8 mouse cellular contexts compared by ENCODE assay signal in the genomic region with DNA sequence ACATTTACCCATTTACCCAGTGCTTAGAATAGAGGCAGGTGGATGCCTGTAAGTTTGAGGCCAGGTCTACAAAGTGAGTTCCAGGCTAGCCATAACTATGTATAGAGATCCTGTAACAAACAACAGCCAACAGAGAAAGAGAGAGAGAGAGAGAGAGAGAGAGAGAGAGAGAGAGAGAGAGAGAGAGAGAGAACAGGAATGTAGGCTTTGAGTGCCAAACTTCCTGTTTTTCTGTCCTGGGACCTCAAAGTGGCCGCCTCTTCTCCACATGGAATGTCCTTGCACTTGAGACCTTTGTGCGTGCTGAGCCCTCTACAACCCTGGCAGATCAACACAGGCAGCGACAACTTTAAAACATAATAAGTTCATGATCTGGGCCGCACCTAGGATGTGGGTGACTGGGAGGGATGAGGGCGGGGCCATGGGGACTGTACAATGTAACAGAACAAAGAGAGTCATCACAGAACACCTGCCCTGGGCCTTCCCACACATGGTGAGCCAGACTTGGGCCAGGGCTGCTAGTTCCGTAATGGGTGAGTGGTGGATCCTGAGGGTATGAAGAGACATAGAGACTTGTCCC. TPM values are rescaled to one million over a fixed set of nuclear protein-coding genes. Genes with fewer than 3 reads are reported as not detected.
DNase-seq lines count a peak whose midpoint lies in the region; ATAC-seq and TF ChIP-seq lines count a peak whose summit lies in the region.
"Had no signal": no experiment of that assay in that cellular context is flagged by ENCODE, and none has a peak within 500 bp of the region (broad histone marks: within the 10 kb centered on the region; RNA-seq: fewer than 3 reads in every experiment).

No protein-coding gene starts in this region.

- ATAC-seq in kidney, embryonic 16.5 days (ENCODE audit: low FRiP score, low TSS enrichment), result no peak
- ATAC-seq in embryonic facial prominence, embryonic 14.5 days (ENCODE audit: low read depth), result no peak
- ATAC-seq in limb, embryonic 14.5 days (ENCODE audit: low FRiP score, low read depth), result no peak

- no peak for TF ChIP-seq POLR2A in limb, embryonic 14.5 days (IDR thresholded peaks at IDR 0.05; ENCODE audit: borderline replicate concordance, extremely low read depth, insufficient read depth, insufficient read length)

- H3K9me3 ChIP-seq in kidney, embryonic 16.5 days (ENCODE audit: low read length), result no peaks in the 10 kb centered on the region
- no peaks in the 10 kb centered on the region for H3K9me3 ChIP-seq in embryonic facial prominence, embryonic 14.5 days (ENCODE audit: control insufficient read depth, low read length)
- no peaks in the 10 kb centered on the region for H3K9me3 ChIP-seq in limb, embryonic 14.5 days (ENCODE audit: control insufficient read depth, low read length)

- H3K27ac ChIP-seq in kidney, embryonic 16.5 days (ENCODE audit: low read length), result no peak overlapping the region
- no peak overlapping the region for H3K27ac ChIP-seq in embryonic facial prominence, embryonic 14.5 days (replicated peaks; ENCODE audit: low read depth, low read length)
- no peak overlapping the region for H3K27ac ChIP-seq in limb, embryonic 14.5 days (replicated peaks; ENCODE audit: low read depth, low read length)

- H3K4me2 ChIP-seq in kidney, embryonic 16.5 days (replicated peaks; ENCODE audit: low read depth, low read length), result peak overlapping the region; percentile 67
- peak overlapping the region; percentile 68; the same call in 1 of the 2 replicates for H3K4me2 ChIP-seq in embryonic facial prominence, embryonic 14.5 days (ENCODE audit: low read depth, low read length)
- peak overlapping the region; percentile 73; the same call in 1 of the 2 replicates for H3K4me2 ChIP-seq in limb, embryonic 14.5 days (replicated peaks; ENCODE audit: low read depth, low read length, severe bottlenecking)

- H3K36me3 ChIP-seq in kidney, embryonic 16.5 days (ENCODE audit: insufficient read depth, low read length), result no peaks in the 10 kb centered on the region
- no peaks in the 10 kb centered on the region for H3K36me3 ChIP-seq in embryonic facial prominence, embryonic 14.5 days (ENCODE audit: control insufficient read depth, insufficient read depth, low read length)
- H3K36me3 ChIP-seq in limb, embryonic 14.5 days (ENCODE audit: control insufficient read depth, insufficient read depth, low read length), result no peaks in the 10 kb centered on the region

- H3K4me3 ChIP-seq in kidney, embryonic 16.5 days (ENCODE audit: low read length), result peak overlapping the region; percentile 51
- no peak overlapping the region for H3K4me3 ChIP-seq in embryonic facial prominence, embryonic 14.5 days (ENCODE audit: low read depth, low read length)
- 0 out of 2 replicates have a peak overlapping the region, but pooled peaks have one; percentile 43 for H3K4me3 ChIP-seq in limb, embryonic 14.5 days (replicated peaks; ENCODE audit: low read length)

- intact Hi-C loops in left cerebral cortex, postnatal 14 days (cut with DNase I), result no loop called here

- peaks cover 9% of the 10 kb centered on the region; the same call in 1 of the 2 replicates for H3K4me1 ChIP-seq in kidney, embryonic 16.5 days (ENCODE audit: insufficient read depth, low read length)
- 0 out of 2 replicates have a peak, but pooled peaks cover 6% of the 10 kb centered on the region for H3K4me1 ChIP-seq in embryonic facial prominence, embryonic 14.5 days (ENCODE audit: control insufficient read depth, insufficient read depth, low read length)
- peaks cover 7% of the 10 kb centered on the region; the same call in 1 of the 2 replicates for H3K4me1 ChIP-seq in limb, embryonic 14.5 days (ENCODE audit: control insufficient read depth, insufficient read depth, low read length)

- 0 out of 2 replicates have a peak overlapping the region, but pooled peaks have one; percentile 53 for H3K9ac ChIP-seq in kidney, embryonic 16.5 days (replicated peaks; ENCODE audit: low read length)
- no peak overlapping the region for H3K9ac ChIP-seq in embryonic facial prominence, embryonic 14.5 days (ENCODE audit: low read depth, low read length)
- H3K9ac ChIP-seq in limb, embryonic 14.5 days (ENCODE audit: low read depth, low read length, severe bottlenecking), result no peak overlapping the region

- DNase-seq in kidney, adult 9 months, result no peak
- DNase-seq in embryonic facial prominence, embryonic 14.5 days (ENCODE audit: low spot score), result no peak
- no peak for DNase-seq in limb, embryonic 14.5 days (ENCODE audit: low spot score)
- peak; percentile 50 to 68 for DNase-seq in thymus, adult 18-20 months
- no peak for DNase-seq in adrenal gland, adult 2 months
- DNase-seq in left cerebral cortex, postnatal 14 days (ENCODE audit: low spot score in 2 of 2), result no peak

- H3K27me3 ChIP-seq in kidney, embryonic 16.5 days (ENCODE audit: insufficient read depth, low read length), result no peaks in the 10 kb centered on the region
- H3K27me3 ChIP-seq in embryonic facial prominence, embryonic 14.5 days (replicated peaks; ENCODE audit: control insufficient read depth, insufficient read depth, low read length), result no peaks in the 10 kb centered on the region; the same call in 1 of the 2 replicates
- no peaks in the 10 kb centered on the region for H3K27me3 ChIP-seq in limb, embryonic 14.5 days (ENCODE audit: control insufficient read depth, insufficient read depth, low read length)

- 70% methylated on average over 6 of the region's 6 CpGs for WGBS in kidney, embryonic 16.5 days
- WGBS in embryonic facial prominence, embryonic 14.5 days, result 78% methylated on average over 6 of the region's 6 CpGs
- WGBS in limb, embryonic 14.5 days, result 76% methylated on average over 6 of the region's 6 CpGs

RNA-seq across cellular contexts. Expression of gene Tnfaip8l1, which starts 1.3 kb away (rescaled TPM):
- 12.2 and 13.2 TPM in 2 replicates for polyA plus RNA-seq in kidney, embryonic 16.5 days (2015; fragmentation: Nextera tagmentation; extraction: Ambion mirVana)
- polyA plus RNA-seq in embryonic facial prominence, embryonic 14.5 days (2014; fragmentation: Nextera tagmentation; extraction: Ambion mirVana), result 10.2 and 12.3 TPM in 2 replicates
- 9.3 and 10.3 TPM in 2 replicates for polyA plus RNA-seq in limb, embryonic 14.5 days (2012; rRNA removed)
- polyA plus RNA-seq in limb, embryonic 14.5 days (2014; fragmentation: Nextera tagmentation; extraction: Ambion mirVana), result 11.6 and 11.7 TPM in 2 replicates
- total RNA-seq in adrenal gland, adult 2 months (2021), result 1 to 10 TPM; 2.0 to 2.4 TPM
- 4.2 and 6.7 TPM in 2 replicates for polyA plus RNA-seq in adrenal gland, adult 2 months (2012; rRNA removed)
- total RNA-seq in left cerebral cortex, postnatal 14 days (2021), result 1 to 10 TPM; 8.3 to 9.8 TPM

RNA-seq across cellular contexts. Expression of gene Mydgf, which starts 20.1 kb away (rescaled TPM):
- 102 and 109 TPM in 2 replicates for polyA plus RNA-seq in kidney, embryonic 16.5 days (2015; fragmentation: Nextera tagmentation; extraction: Ambion mirVana)
- 98.8 and 99.5 TPM in 2 replicates for polyA plus RNA-seq in embryonic facial prominence, embryonic 14.5 days (2014; fragmentation: Nextera tagmentation; extraction: Ambion mirVana)
- polyA plus RNA-seq in limb, embryonic 14.5 days (2012; rRNA removed), result 83.2 and 93.7 TPM in 2 replicates
- polyA plus RNA-seq in limb, embryonic 14.5 days (2014; fragmentation: Nextera tagmentation; extraction: Ambion mirVana), result 99.7 and 101 TPM in 2 replicates
- 10 to 100 TPM; 51.8 to 55.3 TPM for total RNA-seq in adrenal gland, adult 2 months (2021)
- 70.5 and 71.0 TPM in 2 replicates for polyA plus RNA-seq in adrenal gland, adult 2 months (2012; rRNA removed)
- 10 to 100 TPM; 47.2 to 48.0 TPM for total RNA-seq in left cerebral cortex, postnatal 14 days (2021)

RNA-seq across cellular contexts. Expression of gene Sema6b, which starts 23.5 kb away (rescaled TPM):
- 1.1 TPM in 2 replicates for polyA plus RNA-seq in kidney, embryonic 16.5 days (2015; fragmentation: Nextera tagmentation; extraction: Ambion mirVana)
- 4.3 and 5.4 TPM in 2 replicates for polyA plus RNA-seq in embryonic facial prominence, embryonic 14.5 days (2014; fragmentation: Nextera tagmentation; extraction: Ambion mirVana)
- 10.5 and 13.4 TPM in 2 replicates for polyA plus RNA-seq in limb, embryonic 14.5 days (2012; rRNA removed)
- polyA plus RNA-seq in limb, embryonic 14.5 days (2014; fragmentation: Nextera tagmentation; extraction: Ambion mirVana), result 3.1 and 3.8 TPM in 2 replicates
- 10 to 100 TPM in 1 of 2 experiments, 1 to 10 TPM in 1; 6.3 to 10.2 TPM for total RNA-seq in adrenal gland, adult 2 months (2021)
- 32.9 and 36.5 TPM in 2 replicates for polyA plus RNA-seq in adrenal gland, adult 2 months (2012; rRNA removed)
- 100 to 1,000 TPM; 135 to 144 TPM for total RNA-seq in left cerebral cortex, postnatal 14 days (2021)

RNA-seq across cellular contexts. Expression of gene Lrg1, which starts 41.8 kb away (rescaled TPM):
- 0.62 and 0.69 TPM in 2 replicates for polyA plus RNA-seq in kidney, embryonic 16.5 days (2015; fragmentation: Nextera tagmentation; extraction: Ambion mirVana)
- 0.62 and 1.3 TPM in 2 replicates for polyA plus RNA-seq in embryonic facial prominence, embryonic 14.5 days (2014; fragmentation: Nextera tagmentation; extraction: Ambion mirVana)
- polyA plus RNA-seq in limb, embryonic 14.5 days (2012; rRNA removed), result 0.27 and 0.29 TPM in 2 replicates
- 0.43 and 0.51 TPM in 2 replicates for polyA plus RNA-seq in limb, embryonic 14.5 days (2014; fragmentation: Nextera tagmentation; extraction: Ambion mirVana)
- 10 to 100 TPM; 23.9 to 45.5 TPM for total RNA-seq in adrenal gland, adult 2 months (2021)
- 134 and 212 TPM in 2 replicates for polyA plus RNA-seq in adrenal gland, adult 2 months (2012; rRNA removed)
- total RNA-seq in left cerebral cortex, postnatal 14 days (2021), result 1 to 10 TPM; 1.2 to 2.8 TPM
- polyA plus RNA-seq: neural tube, embryonic 11.5 days had no signal

RNA-seq across cellular contexts. Expression of gene Plin5, which starts 46.2 kb away (rescaled TPM):
- polyA plus RNA-seq in kidney, embryonic 16.5 days (2015; fragmentation: Nextera tagmentation; extraction: Ambion mirVana), result 1.6 and 2.6 TPM in 2 replicates
- polyA plus RNA-seq in embryonic facial prominence, embryonic 14.5 days (2014; fragmentation: Nextera tagmentation; extraction: Ambion mirVana), result 0.54 and 0.57 TPM in 2 replicates
- polyA plus RNA-seq in limb, embryonic 14.5 days (2012; rRNA removed), result not detected in 2 replicates
- polyA plus RNA-seq in limb, embryonic 14.5 days (2014; fragmentation: Nextera tagmentation; extraction: Ambion mirVana), result 0.10 and 0.17 TPM in 2 replicates
- 10 to 100 TPM; 59.5 to 71.9 TPM for total RNA-seq in adrenal gland, adult 2 months (2021)
- polyA plus RNA-seq in adrenal gland, adult 2 months (2012; rRNA removed), result 42.9 and 91.7 TPM in 2 replicates
- 1 to 10 TPM in 1 of 2 experiments, under 1 TPM in 1; 0.46 to 1.1 TPM for total RNA-seq in left cerebral cortex, postnatal 14 days (2021)

Comparison
In these comparisons a context has a peak if more than half of its experiments do, and no peak if none do; other contexts are left out.
1. DNase-seq: peak in thymus, adult 18-20 months (2 of 2); none in kidney, adult 9 months (single experiment), embryonic facial prominence, embryonic 14.5 days (single experiment), limb, embryonic 14.5 days (single experiment), adrenal gland, adult 2 months (single experiment) and left cerebral cortex, postnatal 14 days (0 of 2).
2. Peak in every context shown above with its lines, with median percentiles within 50 percentile points of each other: H3K4me2 ChIP-seq.